8 mouse cellular contexts compared by ENCODE assay signal in genomic region chrX:152341496-152341895, GRCm38 (mm10). TPM values are rescaled to one million over a fixed set of nuclear protein-coding genes. Genes with fewer than 3 reads are reported as not detected.
A peak's percentile ranks its signal among the peaks of the same experiment; 100 is the strongest.
DNase-seq lines count a peak whose midpoint lies in the region; ATAC-seq lines count a peak whose summit lies in the region.

No protein-coding gene starts in this region.

- peaks cover 39% of the 10 kb centered on the region for H3K27me3 ChIP-seq in heart, embryonic 15.5 days
- peaks cover 10% of the 10 kb centered on the region; the same call in 1 of the 2 replicates for H3K27me3 ChIP-seq in liver, embryonic 16.5 days (ENCODE audit: control insufficient read depth, insufficient read depth, low read depth, low read length)

- peak; percentile 58 for DNase-seq in cerebellum, adult 9-11 months
- DNase-seq in cerebellum, adult 9-10 months = no peak
- peak; percentile 10 for DNase-seq in ovary, postnatal 36 days (ENCODE audit: low spot score)
- no peak for DNase-seq in ovary, adult 18-20 months (ENCODE audit: low spot score)
- DNase-seq in layer of hippocampus, postnatal 36 days = no peak
- DNase-seq in gastrocnemius, adult 8-10 months (ENCODE audit: low spot score in 2 of 2) = no peak

- H3K4me2 ChIP-seq in heart, embryonic 15.5 days = peak overlapping the region; percentile 62
- H3K4me2 ChIP-seq in liver, embryonic 16.5 days (ENCODE audit: low read depth, low read length) = peak overlapping the region; percentile 77

- WGBS in heart, embryonic 15.5 days = 29% methylated on average over 11 of the region's 11 CpGs
- 42% methylated on average over 11 of the region's 11 CpGs for WGBS in liver, embryonic 16.5 days (ENCODE audit: insufficient replicate concordance)

- H3K27ac ChIP-seq in heart, embryonic 15.5 days = peak overlapping the region; percentile 86
- no peak overlapping the region for H3K27ac ChIP-seq in liver, embryonic 16.5 days (ENCODE audit: low read length)

- H3K9me3 ChIP-seq in heart, embryonic 15.5 days (replicated peaks) = no peaks in the 10 kb centered on the region
- H3K9me3 ChIP-seq in liver, embryonic 16.5 days (replicated peaks; ENCODE audit: control insufficient read depth, low read length) = no peaks in the 10 kb centered on the region

- peak overlapping the region; percentile 69 for H3K4me3 ChIP-seq in heart, embryonic 15.5 days
- peak overlapping the region; percentile 63 for H3K4me3 ChIP-seq in liver, embryonic 16.5 days (ENCODE audit: low read depth, low read length)

- peaks cover 12% of the 10 kb centered on the region for H3K4me1 ChIP-seq in heart, embryonic 15.5 days (replicated peaks)
- H3K4me1 ChIP-seq in liver, embryonic 16.5 days (ENCODE audit: control insufficient read depth, low read depth, low read length) = peaks cover 2% of the 10 kb centered on the region

- ATAC-seq in heart, embryonic 15.5 days (replicated peaks; ENCODE audit: insufficient number of reproducible peaks, insufficient read depth, low FRiP score, low read depth) = no peak
- ATAC-seq in liver, embryonic 16.5 days (ENCODE audit: low read depth) = no peak

- peak overlapping the region; percentile 75 for H3K9ac ChIP-seq in heart, embryonic 15.5 days
- H3K9ac ChIP-seq in liver, embryonic 16.5 days (ENCODE audit: low read depth, low read length) = peak overlapping the region; percentile 68

- H3K36me3 ChIP-seq in heart, embryonic 15.5 days = 0 out of 2 replicates have a peak, but pooled peaks cover 5% of the 10 kb centered on the region
- H3K36me3 ChIP-seq in liver, embryonic 16.5 days (ENCODE audit: control insufficient read depth, insufficient read depth) = no peaks in the 10 kb centered on the region

RNA-seq across cellular contexts. Expression of gene Tspyl2, which starts 0.7 kb away (rescaled TPM):
- 15.6 and 18.3 TPM in 2 replicates for polyA plus RNA-seq in heart, embryonic 15.5 days (2015; fragmentation: Nextera tagmentation; extraction: Ambion mirVana)
- polyA plus RNA-seq in liver, embryonic 16.5 days (2015; fragmentation: Nextera tagmentation; extraction: Ambion mirVana) = 5.6 and 6.6 TPM in 2 replicates
- total RNA-seq in layer of hippocampus, postnatal 36 days (2021) = 100 to 1,000 TPM; 104 to 126 TPM
- 10 to 100 TPM in 3 of 4 experiments, 1 to 10 TPM in 1; 7.2 to 15.3 (median 12.2) TPM for total RNA-seq in gastrocnemius, adult 8-10 months (2022)

RNA-seq across cellular contexts. Expression of gene Kantr, which starts 14.2 kb away (rescaled TPM):
- polyA plus RNA-seq in heart, embryonic 15.5 days (2015; fragmentation: Nextera tagmentation; extraction: Ambion mirVana) = 6.7 and 8.9 TPM in 2 replicates
- 2.8 and 3.4 TPM in 2 replicates for polyA plus RNA-seq in liver, embryonic 16.5 days (2015; fragmentation: Nextera tagmentation; extraction: Ambion mirVana)
- 10 to 100 TPM; 53.0 to 53.1 TPM for total RNA-seq in layer of hippocampus, postnatal 36 days (2021)
- 1 to 10 TPM; 1.2 to 4.0 (median 2.4) TPM for total RNA-seq in gastrocnemius, adult 8-10 months (2022)

RNA-seq across cellular contexts. Expression of gene Gpr173, which starts 27.0 kb away (rescaled TPM):
- polyA plus RNA-seq in heart, embryonic 15.5 days (2015; fragmentation: Nextera tagmentation; extraction: Ambion mirVana) = 2.4 and 2.7 TPM in 2 replicates
- 0.11 and 0.16 TPM in 2 replicates for polyA plus RNA-seq in liver, embryonic 16.5 days (2015; fragmentation: Nextera tagmentation; extraction: Ambion mirVana)
- 10 to 100 TPM; 14.0 to 14.9 TPM for total RNA-seq in layer of hippocampus, postnatal 36 days (2021)
- total RNA-seq in gastrocnemius, adult 8-10 months (2022) = under 1 TPM; 0.04 to 0.65 (median 0.24) TPM

Comparison
In these comparisons a context has a peak if more than half of its experiments do, and no peak if none do; other contexts are left out.
1. DNase-seq: peak in cerebellum, adult 9-11 months (single experiment) and ovary, postnatal 36 days (single experiment); none in cerebellum, adult 9-10 months (single experiment), ovary, adult 18-20 months (single experiment), layer of hippocampus, postnatal 36 days (0 of 2) and gastrocnemius, adult 8-10 months (0 of 2).
2. RNA of gene Tspyl2, which starts 0.7 kb away (total RNA-seq): 104 to 126 TPM in layer of hippocampus, postnatal 36 days; 7.2 to 15.3 TPM in gastrocnemius, adult 8-10 months; every median in the first group is over 4 times any median in the second.
3. RNA of gene Kantr, which starts 14.2 kb away (total RNA-seq): 53.0 to 53.1 TPM in layer of hippocampus, postnatal 36 days; 1.2 to 4.0 TPM in gastrocnemius, adult 8-10 months; every median in the first group is over 10 times any median in the second.
4. RNA of gene Gpr173, which starts 27.0 kb away (total RNA-seq): 14.0 to 14.9 TPM in layer of hippocampus, postnatal 36 days; 0.04 to 0.65 TPM in gastrocnemius, adult 8-10 months; every median in the first group is over 4 times any median in the second.